Mouse (Mus musculus): ENCODE results near the gene Slc2a13.

Gene Slc2a13

GRCm38 (mm10) chr15:91372464-91373202 is 200.4 kb downstream of the Slc2a13 start:
- DNase-seq = no peak

GRCm38 (mm10) chr15:91371859-91372394 is 201.1 kb downstream of the Slc2a13 start:
- DNase-seq = peak; percentile 28 to 30

- DNase-seq = peak; percentile 17 to 46
Measured at GRCm38 (mm10) chr15:91369736-91370449, 203.2 kb downstream of the Slc2a13 start.

GRCm38 (mm10) chr15:91360495-91360894 is 212.6 kb downstream of the Slc2a13 start:
- DNase-seq = no peak

GRCm38 (mm10) chr15:91351006-91351405 is 222.1 kb downstream of the Slc2a13 start:
- no peak for DNase-seq

GRCm38 (mm10) chr15:91338350-91338749 is 234.7 kb downstream of the Slc2a13 start:
- DNase-seq = no peak

GRCm38 (mm10) chr15:91334416-91334900 is 238.6 kb downstream of the Slc2a13 start:
- peak; percentile 52 for DNase-seq

- DNase-seq = no peak
Measured at GRCm38 (mm10) chr15:91327748-91328147, 245.3 kb downstream of the Slc2a13 start.

- DNase-seq = no peak
Measured at GRCm38 (mm10) chr15:91327023-91327422, 246.0 kb downstream of the Slc2a13 start.

GRCm38 (mm10) chr15:91319376-91319775 is 253.7 kb downstream of the Slc2a13 start:
- DNase-seq = peak; percentile 22 to 30

GRCm38 (mm10) chr15:91316964-91317363 is 256.1 kb downstream of the Slc2a13 start:
- peak in 1 of 2 experiments; percentile 21 for DNase-seq

- no peak for DNase-seq
Measured at GRCm38 (mm10) chr15:91314402-91315318, 258.4 kb downstream of the Slc2a13 start.

GRCm38 (mm10) chr15:91304296-91304852 is 268.7 kb downstream of the Slc2a13 start:
- peak; percentile 53 to 69 for DNase-seq

- DNase-seq = peak; percentile 93 to 97
Measured at GRCm38 (mm10) chr15:91301366-91301765, 271.7 kb downstream of the Slc2a13 start.

GRCm38 (mm10) chr15:91299319-91299835 is 273.7 kb downstream of the Slc2a13 start:
- DNase-seq = no peak

- no peak for DNase-seq
Measured at GRCm38 (mm10) chr15:91283418-91283817, 289.6 kb downstream of the Slc2a13 start.

- no peak for DNase-seq
Measured at GRCm38 (mm10) chr15:91282822-91283221, 290.2 kb downstream of the Slc2a13 start.

GRCm38 (mm10) chr15:91281521-91281920 is 291.5 kb downstream of the Slc2a13 start:
- no peak for DNase-seq

- DNase-seq = no peak
Measured at GRCm38 (mm10) chr15:91279571-91279970, 293.5 kb downstream of the Slc2a13 start.

GRCm38 (mm10) chr15:91275961-91276360 is 297.1 kb downstream of the Slc2a13 start:
- DNase-seq = no peak

GRCm38 (mm10) chr15:91268532-91268931 is 304.5 kb downstream of the Slc2a13 start:
- no peak for DNase-seq

GRCm38 (mm10) chr15:91263926-91264325 is 309.1 kb downstream of the Slc2a13 start:
- no peak for DNase-seq

Measured in cerebellum, postnatal 14 days (tissue).